ENCODE assay signal across 9 mouse cellular contexts in genomic region chr4:150098880-150099279, GRCm38 (mm10). TPM values are rescaled to one million over a fixed set of nuclear protein-coding genes. Genes with fewer than 3 reads are reported as not detected.
DNase-seq lines count a peak whose midpoint lies in the region; ATAC-seq and TF ChIP-seq lines count a peak whose summit lies in the region.
"Had no signal": no experiment of that assay in that cellular context is flagged by ENCODE, and none has a peak within 500 bp of the region (broad histone marks: within the 10 kb centered on the region; RNA-seq: fewer than 3 reads in every experiment).

No protein-coding gene starts in this region.

- no peaks in the 10 kb centered on the region for H3K27me3 ChIP-seq in heart, adult 2 months (ENCODE audit: control insufficient read depth, insufficient read depth, low read length)
- peaks cover 41% of the 10 kb centered on the region for H3K27me3 ChIP-seq in heart, embryonic 12.5 days (replicated peaks)
- no peaks in the 10 kb centered on the region for H3K27me3 ChIP-seq in heart, embryonic 16.5 days (ENCODE audit: control insufficient read depth, insufficient read depth, low read length)

- no peaks in the 10 kb centered on the region; the same call in 1 of the 2 replicates for H3K4me1 ChIP-seq in heart, adult 2 months (ENCODE audit: control insufficient read depth, insufficient read depth, low read length)
- peaks cover 12% of the 10 kb centered on the region for H3K4me1 ChIP-seq in heart, embryonic 12.5 days (replicated peaks)
- peaks cover 8% of the 10 kb centered on the region for H3K4me1 ChIP-seq in heart, embryonic 16.5 days (ENCODE audit: control insufficient read depth, insufficient read depth, low read length)

- TF ChIP-seq CTCF in heart, adult 2 months (IDR thresholded peaks at IDR 0.05) = no peak; the same call in 1 of the 2 replicates
- peak; percentile 97 for TF ChIP-seq CTCF in layer of hippocampus, adult 2 months (conservative IDR thresholded peaks at IDR 0.05)

- H3K9me3 ChIP-seq in heart, embryonic 12.5 days (replicated peaks) = no peaks in the 10 kb centered on the region
- no peaks in the 10 kb centered on the region for H3K9me3 ChIP-seq in heart, embryonic 16.5 days (replicated peaks; ENCODE audit: control insufficient read depth, low read length)

- no peak overlapping the region for H3K27ac ChIP-seq in heart, adult 2 months
- no peak overlapping the region for H3K27ac ChIP-seq in heart, embryonic 12.5 days (ENCODE audit: poor library complexity, severe bottlenecking)
- no peak overlapping the region for H3K27ac ChIP-seq in heart, embryonic 16.5 days (ENCODE audit: low read length)
- no peak overlapping the region for H3K27ac ChIP-seq in layer of hippocampus, adult 2 months
- H3K27ac ChIP-seq: macrophage had no signal

- intact Hi-C loops in heart, adult 2 months (cut with DNase I) = loop anchor here (1.0 to 2.0 kb wide), 2 partner anchors 64 to 292 kb away; no protein-coding TSS in a partner anchor

- no peak overlapping the region for H3K4me2 ChIP-seq in heart, embryonic 12.5 days
- no peak overlapping the region for H3K4me2 ChIP-seq in heart, embryonic 16.5 days (ENCODE audit: low read depth, low read length)

- 13% methylated on average over 10 of the region's 10 CpGs for WGBS in heart, adult 2 months
- WGBS in heart, embryonic 12.5 days = 17% methylated on average over 10 of the region's 10 CpGs
- 16% methylated on average over 10 of the region's 10 CpGs for WGBS in heart, embryonic 16.5 days

- H3K9ac ChIP-seq in heart, adult 2 months (ENCODE audit: low read depth, low read length) = no peak overlapping the region
- H3K9ac ChIP-seq in heart, embryonic 12.5 days = no peak overlapping the region
- no peak overlapping the region for H3K9ac ChIP-seq in heart, embryonic 16.5 days (ENCODE audit: low read length)

- no peaks in the 10 kb centered on the region for H3K36me3 ChIP-seq in heart, adult 2 months (ENCODE audit: control insufficient read depth, insufficient read depth, low read length)
- H3K36me3 ChIP-seq in heart, embryonic 12.5 days = peaks cover 6% of the 10 kb centered on the region; the same call in 1 of the 2 replicates
- peaks cover 4% of the 10 kb centered on the region; the same call in 1 of the 2 replicates for H3K36me3 ChIP-seq in heart, embryonic 16.5 days (ENCODE audit: control insufficient read depth, insufficient read depth)

- no peak for TF ChIP-seq POLR2A in heart, adult 2 months (IDR thresholded peaks at IDR 0.05; ENCODE audit: insufficient read depth, low read depth, low read length)

- TF ChIP-seq EP300 in heart, adult 2 months (IDR thresholded peaks at IDR 0.05; ENCODE audit: insufficient read depth, low read depth, low read length) = peak; percentile 87

- H3K79me2 ChIP-seq in heart, adult 2 months (replicated peaks; ENCODE audit: control insufficient read depth, insufficient read depth, low read length) = peaks cover 3% of the 10 kb centered on the region; the same call in 1 of the 2 replicates

- ATAC-seq in heart, embryonic 12.5 days (ENCODE audit: insufficient number of reproducible peaks, low FRiP score) = no peak
- 0 out of 2 replicates have a peak, but pooled peaks have one; percentile 43 for ATAC-seq in heart, embryonic 16.5 days (replicated peaks; ENCODE audit: extremely low read depth, insufficient read depth, low FRiP score)

- H3K4me3 ChIP-seq in heart, adult 2 months = no peak overlapping the region
- no peak overlapping the region for H3K4me3 ChIP-seq in heart, embryonic 12.5 days
- no peak overlapping the region for H3K4me3 ChIP-seq in heart, embryonic 16.5 days (ENCODE audit: low read length)
- no peak overlapping the region for H3K4me3 ChIP-seq in layer of hippocampus, adult 2 months

- peak; percentile 64 to 68 for DNase-seq in heart, adult 2 months
- peak; percentile 74 for DNase-seq in adrenal gland, postnatal 14 days
- DNase-seq in embryo, embryonic 9.5 days (ENCODE audit: extremely low spot score) = peak; percentile 75
- DNase-seq in layer of hippocampus, adult 2 months (ENCODE audit: low spot score in 2 of 2) = peak; percentile 65 to 86
- peak; percentile 90 for DNase-seq in lung, postnatal 36 days
- peak; percentile 62 to 71 for DNase-seq in right cerebral cortex, adult 2 months (ENCODE audit: low spot score in 2 of 2)

RNA-seq across cellular contexts. Expression of gene Gpr157, which starts 11.7 kb away (rescaled TPM):
- 10 to 100 TPM; 34.2 to 42.4 TPM for total RNA-seq in heart, adult 2 months (2021)
- polyA plus RNA-seq in heart, adult 2 months (2012; rRNA removed) = 21.8 and 29.2 TPM in 2 replicates
- polyA plus RNA-seq in heart, embryonic 12.5 days (2016; fragmentation: Nextera tagmentation; extraction: Ambion mirVana) = 2.1 and 2.2 TPM in 2 replicates
- total RNA-seq in adrenal gland, postnatal 14 days (2021) = 1.3 and 2.3 TPM in 2 replicates
- 4.3 and 4.5 TPM in 2 replicates for polyA plus RNA-seq in heart, embryonic 16.5 days (2015; fragmentation: Nextera tagmentation; extraction: Ambion mirVana)
- total RNA-seq in layer of hippocampus, adult 2 months (2021) = 1 to 10 TPM; 1.1 to 1.4 TPM

RNA-seq across cellular contexts. Expression of gene Slc2a5, which starts 20.2 kb away (rescaled TPM):
- total RNA-seq in heart, adult 2 months (2021) = under 1 TPM in 1 of 2 experiments, not detected in 1; 0.09 TPM
- 1.4 and 1.8 TPM in 2 replicates for polyA plus RNA-seq in heart, adult 2 months (2012; rRNA removed)
- 1.2 and 1.7 TPM in 2 replicates for polyA plus RNA-seq in heart, embryonic 12.5 days (2016; fragmentation: Nextera tagmentation; extraction: Ambion mirVana)
- total RNA-seq in adrenal gland, postnatal 14 days (2021) = 0.30 and 0.48 TPM in 2 replicates
- polyA plus RNA-seq in heart, embryonic 16.5 days (2015; fragmentation: Nextera tagmentation; extraction: Ambion mirVana) = 0.49 and 0.77 TPM in 2 replicates
- 1 to 10 TPM; 4.6 to 5.5 TPM for total RNA-seq in layer of hippocampus, adult 2 months (2021)

RNA-seq across cellular contexts. Expression of gene Slc2a7, which starts 49.9 kb away (rescaled TPM):
- total RNA-seq in heart, adult 2 months (2021) = not detected
- polyA plus RNA-seq in heart, adult 2 months (2012; rRNA removed) = not detected in 2 replicates
- polyA plus RNA-seq in heart, embryonic 12.5 days (2016; fragmentation: Nextera tagmentation; extraction: Ambion mirVana) = not detected in 2 replicates
- total RNA-seq in adrenal gland, postnatal 14 days (2021) = not detected in 2 replicates
- not detected in 2 replicates for polyA plus RNA-seq in heart, embryonic 16.5 days (2015; fragmentation: Nextera tagmentation; extraction: Ambion mirVana)
- not detected for total RNA-seq in layer of hippocampus, adult 2 months (2021)
- polyA plus RNA-seq: macrophage had no signal

Comparison
In these comparisons a context has a peak if more than half of its experiments do, and no peak if none do; other contexts are left out.
1. RNA of gene Gpr157, which starts 11.7 kb away (total RNA-seq): 34.2 to 42.4 TPM in heart, adult 2 months; 1.1 to 1.4 TPM in layer of hippocampus, adult 2 months and 1.3 to 2.3 TPM in adrenal gland, postnatal 14 days; every median in the first group is over 10 times any median in the second.
2. Peak in every context shown above with its lines, with median percentiles within 50 percentile points of each other: DNase-seq.